Mouse (Mus musculus): ENCODE data around the gene Zbtb26. TPM values are rescaled to one million over a fixed set of nuclear protein-coding genes. Genes with fewer than 3 reads are reported as not detected.
A peak's percentile ranks its signal among the peaks of the same experiment; 100 is the strongest.

Gene Zbtb26
- 0.03 TPM in 1 of 2 replicates, not detected in the other for polyA plus RNA-seq (2012)

- H3K27me3 ChIP-seq (ENCODE audit: control insufficient read depth), result no peaks in the 10 kb centered on the region
- H3K4me1 ChIP-seq (ENCODE audit: control insufficient read depth), result peaks cover 48% of the 10 kb centered on the region
- H3K9me3 ChIP-seq (ENCODE audit: control insufficient read depth, low read length), result no peaks in the 10 kb centered on the region
- TF ChIP-seq TAL1 (IDR thresholded peaks at IDR 0.05; ENCODE audit: low read length), result no peak
- no peak for TF ChIP-seq GATA1 (IDR thresholded peaks at IDR 0.05; ENCODE audit: low read length)
- H3K36me3 ChIP-seq (ENCODE audit: control insufficient read depth), result peaks cover 2% of the 10 kb centered on the region
- peak within 1 kb of the TSS; percentile 85 for H3K4me3 ChIP-seq (replicated peaks)
Measured at GRCm38 (mm10) chr2:37442611-37443591, at the start of gene Zbtb26, which contains the start of the genes Zbtb6 and Rabgap1. Zbtb26 (minus strand) TSS chr2:37443135. Zbtb6 (minus strand) TSS chr2:37443171. Rabgap1 (plus strand) TSS chr2:37443279.

- no peaks in the 10 kb centered on the region for H3K9me3 ChIP-seq (ENCODE audit: control insufficient read depth, low read length)
- no peak overlapping the region for H3K4me3 ChIP-seq (replicated peaks)
- peaks cover 38% of the 10 kb centered on the region for H3K36me3 ChIP-seq (ENCODE audit: control insufficient read depth)
- TF ChIP-seq TAL1 (IDR thresholded peaks at IDR 0.05; ENCODE audit: low read length), result no peak
- no peak for TF ChIP-seq GATA1 (IDR thresholded peaks at IDR 0.05; ENCODE audit: low read length)
- H3K4me1 ChIP-seq (ENCODE audit: control insufficient read depth), result peaks cover 15% of the 10 kb centered on the region
- no peaks in the 10 kb centered on the region for H3K27me3 ChIP-seq (ENCODE audit: control insufficient read depth)
Measured at GRCm38 (mm10) chr2:37488956-37489355, 46.0 kb upstream of the Zbtb26 start.

- H3K9me3 ChIP-seq (ENCODE audit: control insufficient read depth, low read length), result no peaks in the 10 kb centered on the region
- H3K36me3 ChIP-seq (ENCODE audit: control insufficient read depth), result peaks cover 34% of the 10 kb centered on the region
- peaks cover 15% of the 10 kb centered on the region for H3K4me1 ChIP-seq (ENCODE audit: control insufficient read depth)
- no peak for TF ChIP-seq GATA1 (IDR thresholded peaks at IDR 0.05; ENCODE audit: low read length)
- no peak for TF ChIP-seq TAL1 (IDR thresholded peaks at IDR 0.05; ENCODE audit: low read length)
- no peak overlapping the region for H3K4me3 ChIP-seq (replicated peaks)
- no peaks in the 10 kb centered on the region for H3K27me3 ChIP-seq (ENCODE audit: control insufficient read depth)
Measured at GRCm38 (mm10) chr2:37486408-37486807, 43.5 kb upstream of the Zbtb26 start.

GRCm38 (mm10) chr2:37485370-37485769 is 42.4 kb upstream of the Zbtb26 start:
- TF ChIP-seq TAL1 (IDR thresholded peaks at IDR 0.05; ENCODE audit: low read length), result no peak
- TF ChIP-seq GATA1 (IDR thresholded peaks at IDR 0.05; ENCODE audit: low read length), result no peak
- Histone ChIP-seq H3K27me3 (ENCODE audit: control insufficient read depth) (no peaks in the 10 kb centered on the region), H3K4me1 (ENCODE audit: control insufficient read depth) (peaks cover 18% of the 10 kb centered on the region), H3K36me3 (ENCODE audit: control insufficient read depth) (peaks cover 34% of the 10 kb centered on the region), H3K9me3 (ENCODE audit: control insufficient read depth, low read length) (no peaks in the 10 kb centered on the region), H3K4me3 (replicated peaks) (no peak overlapping the region)

GRCm38 (mm10) chr2:37484165-37484564 is 41.2 kb upstream of the Zbtb26 start:
- H3K4me3 ChIP-seq (replicated peaks), result no peak overlapping the region
- H3K36me3 ChIP-seq (ENCODE audit: control insufficient read depth), result peaks cover 28% of the 10 kb centered on the region
- TF ChIP-seq GATA1 (IDR thresholded peaks at IDR 0.05; ENCODE audit: low read length), result no peak
- TF ChIP-seq TAL1 (IDR thresholded peaks at IDR 0.05; ENCODE audit: low read length), result no peak
- no peaks in the 10 kb centered on the region for H3K9me3 ChIP-seq (ENCODE audit: control insufficient read depth, low read length)
- H3K4me1 ChIP-seq (ENCODE audit: control insufficient read depth), result peaks cover 26% of the 10 kb centered on the region
- H3K27me3 ChIP-seq (ENCODE audit: control insufficient read depth), result no peaks in the 10 kb centered on the region

- TF ChIP-seq TAL1 (IDR thresholded peaks at IDR 0.05; ENCODE audit: low read length), result peak; percentile 13; the same call in 1 of the 3 replicates
- TF ChIP-seq GATA1 (IDR thresholded peaks at IDR 0.05; ENCODE audit: low read length), result no peak
- Histone ChIP-seq H3K36me3 (ENCODE audit: control insufficient read depth) (peaks cover 40% of the 10 kb centered on the region), H3K9me3 (ENCODE audit: control insufficient read depth, low read length) (no peaks in the 10 kb centered on the region), H3K4me1 (ENCODE audit: control insufficient read depth) (peaks cover 11% of the 10 kb centered on the region), H3K27me3 (ENCODE audit: control insufficient read depth) (no peaks in the 10 kb centered on the region), H3K4me3 (replicated peaks) (no peak overlapping the region)
Measured at GRCm38 (mm10) chr2:37480039-37480438, 37.1 kb upstream of the Zbtb26 start.

GRCm38 (mm10) chr2:37479559-37479958 is 36.6 kb upstream of the Zbtb26 start:
- Histone ChIP-seq H3K27me3 (ENCODE audit: control insufficient read depth) (no peaks in the 10 kb centered on the region), H3K4me1 (ENCODE audit: control insufficient read depth) (peaks cover 11% of the 10 kb centered on the region), H3K9me3 (ENCODE audit: control insufficient read depth, low read length) (no peaks in the 10 kb centered on the region), H3K36me3 (ENCODE audit: control insufficient read depth) (peaks cover 36% of the 10 kb centered on the region), H3K4me3 (replicated peaks) (no peak overlapping the region)
- no peak for TF ChIP-seq TAL1 (IDR thresholded peaks at IDR 0.05; ENCODE audit: low read length)
- TF ChIP-seq GATA1 (IDR thresholded peaks at IDR 0.05; ENCODE audit: low read length), result no peak

GRCm38 (mm10) chr2:37466266-37466665 is 23.3 kb upstream of the Zbtb26 start:
- peaks cover 5% of the 10 kb centered on the region for H3K4me1 ChIP-seq (ENCODE audit: control insufficient read depth)
- TF ChIP-seq GATA1 (IDR thresholded peaks at IDR 0.05; ENCODE audit: low read length), result no peak
- no peak for TF ChIP-seq TAL1 (IDR thresholded peaks at IDR 0.05; ENCODE audit: low read length)
- peaks cover 9% of the 10 kb centered on the region for H3K36me3 ChIP-seq (ENCODE audit: control insufficient read depth)
- no peaks in the 10 kb centered on the region for H3K27me3 ChIP-seq (ENCODE audit: control insufficient read depth)
- no peak overlapping the region for H3K4me3 ChIP-seq (replicated peaks)
- no peaks in the 10 kb centered on the region for H3K9me3 ChIP-seq (ENCODE audit: control insufficient read depth, low read length)

- peaks cover 5% of the 10 kb centered on the region for H3K4me1 ChIP-seq (ENCODE audit: control insufficient read depth)
- no peaks in the 10 kb centered on the region for H3K27me3 ChIP-seq (ENCODE audit: control insufficient read depth)
- H3K9me3 ChIP-seq (ENCODE audit: control insufficient read depth, low read length), result peaks cover 3% of the 10 kb centered on the region; the same call in 1 of the 2 replicates
- H3K4me3 ChIP-seq (replicated peaks), result no peak overlapping the region
- no peak for TF ChIP-seq TAL1 (IDR thresholded peaks at IDR 0.05; ENCODE audit: low read length)
- TF ChIP-seq GATA1 (IDR thresholded peaks at IDR 0.05; ENCODE audit: low read length), result no peak
- peaks cover 4% of the 10 kb centered on the region for H3K36me3 ChIP-seq (ENCODE audit: control insufficient read depth)
Measured at GRCm38 (mm10) chr2:37460707-37461106, 17.8 kb upstream of the Zbtb26 start.

Measured in erythroblast, embryonic 14.5 days (primary cell).